Mouse (Mus musculus) C2C12 (cell line): Measurements from ENCODE around the gene Fxyd1. TPM values are rescaled to one million over a fixed set of nuclear protein-coding genes. Genes with fewer than 3 reads are reported as not detected.

Experiments used
- H3K27me3 ChIP-seq: one replicate; pipeline ENCODE4 v1.6.1; 2011; ENCODE audit not compliant: control insufficient read depth, insufficient read depth, insufficient read length
- H3K36me3 ChIP-seq: one replicate; pipeline ENCODE4 v1.6.1; 2011; ENCODE audit not compliant: control insufficient read depth, insufficient read depth
- H3K4me3 ChIP-seq: one replicate; pipeline ENCODE4 v1.5.1; 2011; ENCODE audit warnings: mild to moderate bottlenecking, control low read depth; ENCODE audit not compliant: poor library complexity, insufficient read depth, severe bottlenecking
- H3K79me2 ChIP-seq: one replicate; pipeline ENCODE4 v1.6.1; 2011; ENCODE audit not compliant: control insufficient read depth, insufficient read depth
- H3K79me3 ChIP-seq: one replicate; pipeline ENCODE4 v1.6.1; 2011; ENCODE audit warnings: low read depth, control low read depth
- H3ac ChIP-seq: one replicate; pipeline ENCODE3; 2011; ENCODE audit warnings: low read depth; ENCODE audit not compliant: control insufficient read depth, insufficient read length
- CEBPB ChIP-seq: IDR thresholded peaks from one replicate; pipeline ENCODE4 v1.6.1; 2011; ENCODE audit warnings: low read depth, mild to moderate bottlenecking, control low read depth, moderate library complexity
- CTCF ChIP-seq: IDR thresholded peaks from one replicate; pipeline ENCODE4 v1.5.1; 2011; ENCODE audit not compliant: control insufficient read depth, insufficient read depth, insufficient read length
- FOSL1 ChIP-seq: IDR thresholded peaks from one replicate; pipeline ENCODE4 v1.8.0; 2011; ENCODE audit warnings: mild to moderate bottlenecking, low read length; ENCODE audit not compliant: poor library complexity, insufficient read depth, severe bottlenecking
- MAX ChIP-seq: IDR thresholded peaks from one replicate; pipeline ENCODE4 v1.6.1; 2011; ENCODE audit warnings: mild to moderate bottlenecking, control low read depth
- MYOD1 ChIP-seq: IDR thresholded peaks from one replicate; pipeline ENCODE4 v1.6.1; 2011; ENCODE audit warnings: low read depth; ENCODE audit not compliant: control insufficient read depth, insufficient read length
- MYOG ChIP-seq: IDR thresholded peaks from one replicate; pipeline ENCODE4 v1.6.1; 2011; ENCODE audit not compliant: control insufficient read depth, insufficient read length; ENCODE audit errors: extremely low read depth
- USF1 ChIP-seq: IDR thresholded peaks from one replicate; pipeline ENCODE4 v1.6.1; 2011; ENCODE audit warnings: low read depth, mild to moderate bottlenecking, control low read depth, moderate library complexity
- polyA plus RNA-seq: library from polyadenylated mRNA; unstranded; fragments of >200 nt; fragmentation: generic; extraction: Trizol; gene quantifications from one replicate; pipeline ENCODE4 v1.2.1, GENCODE M21; 2012; ENCODE audit warnings: missing spikeins

Fxyd1 gene
- polyA plus RNA-seq, 1 experiment, result 0.55 TPM

DNA sequence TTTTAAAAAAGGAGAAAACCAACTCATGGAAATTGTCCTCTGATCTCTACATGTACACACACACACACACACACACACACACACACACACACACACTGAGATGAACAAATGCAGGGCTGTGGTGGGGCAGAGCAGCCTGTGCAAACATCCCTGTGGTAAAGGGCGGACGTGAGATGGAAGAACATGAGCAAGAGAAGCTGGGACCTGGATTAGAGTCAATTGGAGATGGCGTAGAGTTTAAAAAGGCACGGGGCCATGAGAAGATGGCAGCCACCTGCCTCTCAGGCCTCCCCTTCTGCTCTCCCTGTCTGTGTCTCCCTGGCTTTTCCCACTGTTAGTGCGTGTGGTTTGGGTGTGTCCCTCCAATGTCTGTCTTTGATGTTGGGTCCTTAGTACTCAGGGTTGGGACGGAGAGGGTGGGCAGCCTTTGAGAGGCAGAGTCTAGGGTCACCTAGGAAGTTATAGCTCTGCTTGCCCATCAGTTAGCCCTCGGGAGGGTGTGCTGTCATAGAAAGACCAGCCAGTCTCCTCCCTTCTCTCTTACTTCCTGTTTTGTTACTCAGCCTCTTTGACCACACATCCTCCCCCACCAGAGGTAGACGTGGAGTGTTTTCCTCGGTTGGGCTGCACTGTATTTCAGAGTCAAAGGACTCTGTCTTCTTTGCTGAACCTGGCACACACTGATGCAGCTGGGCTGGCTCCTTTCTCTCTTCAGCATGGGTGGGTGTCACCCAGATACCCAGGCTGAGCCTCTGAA is 23.4 kb downstream of the Fxyd1 start:
- H3K27me3 ChIP-seq, result no peaks in the 10 kb centered on the region
- H3ac ChIP-seq, result no peak overlapping the region
- H3K36me3 ChIP-seq, result no peaks in the 10 kb centered on the region
- no peaks in the 10 kb centered on the region for H3K79me3 ChIP-seq
- H3K79me2 ChIP-seq, result no peaks in the 10 kb centered on the region
- TF ChIP-seq CTCF, result no peak
- H3K4me3 ChIP-seq, result no peak overlapping the region

- Histone ChIP-seq H3K79me3 (no peaks in the 10 kb centered on the region), H3ac (no peak overlapping the region), H3K36me3 (no peaks in the 10 kb centered on the region), H3K79me2 (no peaks in the 10 kb centered on the region), H3K27me3 (no peaks in the 10 kb centered on the region), H3K4me3 (no peak overlapping the region)
- no peak for TF ChIP-seq FOSL1
Measured at GRCm38 (mm10) chr7:31031731-31032130, 25.3 kb downstream of the Fxyd1 start.

- H3K27me3 ChIP-seq, result no peaks in the 10 kb centered on the region
- H3K79me3 ChIP-seq, result no peaks in the 10 kb centered on the region
- H3K4me3 ChIP-seq, result no peak overlapping the region
- TF ChIP-seq MYOD1 (no peak), MAX (no peak), USF1 (no peak), MYOG (no peak), CTCF (no peak), FOSL1 (no peak)
- H3K79me2 ChIP-seq, result no peaks in the 10 kb centered on the region
- no peaks in the 10 kb centered on the region for H3K36me3 ChIP-seq
- no peak overlapping the region for H3ac ChIP-seq
Measured at GRCm38 (mm10) chr7:31030717-31031116, 26.3 kb downstream of the Fxyd1 start.

- no peak overlapping the region for H3ac ChIP-seq
- H3K27me3 ChIP-seq, result no peaks in the 10 kb centered on the region
- no peaks in the 10 kb centered on the region for H3K79me2 ChIP-seq
- TF ChIP-seq USF1 (no peak), CTCF (no peak), CEBPB (no peak)
- H3K79me3 ChIP-seq, result no peaks in the 10 kb centered on the region
- H3K36me3 ChIP-seq, result no peaks in the 10 kb centered on the region
- H3K4me3 ChIP-seq, result no peak overlapping the region
Measured at GRCm38 (mm10) chr7:31028609-31029008, 28.4 kb downstream of the Fxyd1 start.

DNA sequence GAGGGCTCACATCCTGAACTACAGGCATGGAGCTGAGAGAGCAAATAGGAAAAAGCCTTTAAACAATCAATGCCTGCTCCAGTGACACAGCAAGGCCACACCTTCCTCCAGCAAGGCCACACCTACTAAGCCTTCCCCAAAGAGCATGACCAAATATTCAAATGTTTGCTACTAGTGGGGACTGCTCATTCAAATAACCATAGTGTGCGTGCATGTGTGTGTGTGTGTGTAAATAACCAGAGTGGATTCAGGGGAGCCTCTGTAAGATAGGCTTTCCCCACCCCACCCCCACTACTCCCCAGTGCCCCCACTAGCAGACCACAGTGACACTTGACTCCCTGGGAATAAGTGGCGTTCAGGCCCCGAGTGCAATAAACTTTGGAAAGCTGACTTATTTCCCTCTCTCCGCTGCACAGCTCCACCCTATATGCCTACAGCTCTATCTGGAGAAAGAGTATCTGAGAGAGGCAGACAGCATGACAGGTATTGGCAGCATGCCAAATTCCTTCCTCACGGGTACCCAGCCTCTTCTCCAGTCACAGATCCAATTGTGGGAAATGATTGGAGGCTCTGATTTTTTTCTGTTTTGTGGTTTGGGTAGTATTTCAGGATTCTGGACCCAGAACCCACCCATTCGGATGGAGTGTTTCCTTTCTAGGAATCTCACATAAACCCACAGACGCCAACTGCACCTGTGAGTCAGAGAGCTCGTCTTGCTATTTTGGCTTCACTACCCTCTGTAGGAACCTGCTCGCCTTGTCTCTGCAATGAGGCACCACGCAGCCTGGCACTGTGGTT is 39.7 kb downstream of the Fxyd1 start:
- no peak overlapping the region for H3ac ChIP-seq
- H3K36me3 ChIP-seq, result no peaks in the 10 kb centered on the region
- H3K79me3 ChIP-seq, result no peaks in the 10 kb centered on the region
- H3K79me2 ChIP-seq, result no peaks in the 10 kb centered on the region
- no peak overlapping the region for H3K4me3 ChIP-seq
- no peak for TF ChIP-seq CEBPB
- TF ChIP-seq MYOD1, result peak; percentile 80
- no peaks in the 10 kb centered on the region for H3K27me3 ChIP-seq

- no peaks in the 10 kb centered on the region for H3K79me2 ChIP-seq
- H3K4me3 ChIP-seq, result no peak overlapping the region
- H3K27me3 ChIP-seq, result no peaks in the 10 kb centered on the region
- H3ac ChIP-seq, result no peak overlapping the region
- H3K36me3 ChIP-seq, result no peaks in the 10 kb centered on the region
- no peaks in the 10 kb centered on the region for H3K79me3 ChIP-seq
- TF ChIP-seq MAX (no peak), MYOD1 (no peak), USF1 (no peak), MYOG (no peak), CEBPB (no peak), CTCF (no peak), FOSL1 (no peak)
Measured at GRCm38 (mm10) chr7:31012971-31013370, 44.0 kb downstream of the Fxyd1 start.
